Mouse (Mus musculus) mammary gland, adult 2 months (tissue): ENCODE data around the gene Gm10670. TPM values are rescaled to one million over a fixed set of nuclear protein-coding genes. Genes with fewer than 3 reads are reported as not detected.

Experiments used
- polyA plus RNA-seq: library from polyadenylated mRNA; depleted of rRNA; stranded (reverse); fragments of >200 nt; gene quantifications from 2 replicates; pipeline ENCODE4 v1.2.3, GENCODE M21; 2012; ENCODE audit warnings: low replicate concordance; rRNA removed

The Gm10670 gene
- polyA plus RNA-seq, result not detected in 2 replicates

GRCm38 (mm10) chr7:20474825-20475224 is at the start of gene Gm10670:
Gm10670 (minus strand) TSS chr7:20474925.

GRCm38 (mm10) chr7:20510434-20510833 is 35.7 kb upstream of the Gm10670 start, which contains the start of gene Vmn1r103:
Vmn1r103 (minus strand) TSS chr7:20510534.

DNA sequence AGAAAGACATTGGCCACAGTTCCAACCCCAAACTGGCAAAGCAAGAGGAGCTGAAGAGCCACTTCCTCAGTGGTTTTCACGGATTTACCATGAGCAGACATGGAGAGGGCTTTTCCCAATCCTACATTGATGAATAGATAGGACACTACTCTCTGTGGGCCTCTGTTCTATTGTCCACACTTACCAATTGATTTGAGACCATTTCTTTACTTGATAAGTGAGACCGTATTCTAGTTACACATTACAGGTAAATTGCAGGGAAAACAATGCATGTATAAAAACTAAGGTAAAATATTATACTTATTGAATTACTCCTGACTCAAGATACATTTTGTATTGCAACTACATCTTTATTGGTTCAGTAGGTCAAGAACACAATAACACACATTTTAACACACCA is 32.2 kb downstream of the Gm10670 start, which contains the start of gene Vmn1r101:
Gene Vmn1r101 (minus strand): TSS at position 101 of the 400 bp plus-strand sequence.

Other genes starting within 250 kb of the Gm10670 start
- not detected in 2 replicates for gene Gm4498, start 241.1 kb downstream of the Gm10670 start, polyA plus RNA-seq
- gene Gm5890, start 212.1 kb downstream of the Gm10670 start, polyA plus RNA-seq, result not detected in 2 replicates
- gene Gm4133, start 140.9 kb downstream of the Gm10670 start, polyA plus RNA-seq, result not detected in 2 replicates
- not detected in 2 replicates for gene Gm5728, start 99.5 kb downstream of the Gm10670 start, polyA plus RNA-seq
- gene Vmn1r100, start 57.0 kb downstream of the Gm10670 start, polyA plus RNA-seq, result not detected in 2 replicates
- gene Vmn1r101, start 32.3 kb downstream of the Gm10670 start, polyA plus RNA-seq, result not detected in 2 replicates
- gene Vmn1r103, start 35.6 kb upstream of the Gm10670 start, polyA plus RNA-seq, result not detected in 2 replicates
- not detected in 2 replicates for gene Vmn1r104, start 58.9 kb upstream of the Gm10670 start, polyA plus RNA-seq
- not detected in 2 replicates for gene Gm5726, start 70.8 kb upstream of the Gm10670 start, polyA plus RNA-seq
- gene Gm4141, start 101.3 kb upstream of the Gm10670 start, polyA plus RNA-seq, result not detected in 2 replicates
- gene Gm4513, start 124.1 kb upstream of the Gm10670 start, polyA plus RNA-seq, result not detected in 2 replicates
- gene Vmn1r107, start 194.0 kb upstream of the Gm10670 start, polyA plus RNA-seq, result not detected in 2 replicates
- gene Vmn1r111, start 228.3 kb upstream of the Gm10670 start, polyA plus RNA-seq, result not detected in 2 replicates